Mouse (Mus musculus) neural tube, embryonic 12.5 days (tissue): Measurements from ENCODE around the gene Hs6st3. TPM values are rescaled to one million over a fixed set of nuclear protein-coding genes. Genes with fewer than 3 reads are reported as not detected.

ENCODE experiments used
- ATAC-seq: fragments of 200-750 bp; cut with Nextera tagmentation; 2 replicates; pipeline ENCODE4 v1.8.0; 2017; ENCODE audit warnings: low read depth, mild to moderate bottlenecking, moderate TSS enrichment, moderate library complexity; ENCODE audit not compliant: low FRiP score
- H3K27ac ChIP-seq: fragments of 300-500 bp; sonication (generic); 2 replicates; pipeline ENCODE4 v1.5.1; 2016
- H3K27me3 ChIP-seq: fragments of 300-500 bp; sonication (generic); replicated peaks from 2 replicates; pipeline ENCODE4 v1.6.1; 2016; ENCODE audit warnings: mild to moderate bottlenecking
- H3K36me3 ChIP-seq: fragments of 300-500 bp; sonication (generic); 2 replicates; pipeline ENCODE4 v1.6.1; 2016; ENCODE audit warnings: mild to moderate bottlenecking
- H3K4me1 ChIP-seq: fragments of 300-500 bp; sonication (generic); 2 replicates; pipeline ENCODE4 v1.6.1; 2016
- H3K4me2 ChIP-seq: fragments of 300-500 bp; sonication (generic); replicated peaks from 2 replicates; pipeline ENCODE4 v1.6.1; 2016; ENCODE audit warnings: mild to moderate bottlenecking
- H3K4me3 ChIP-seq: fragments of 300-500 bp; sonication (generic); 2 replicates; pipeline ENCODE4 v1.5.1; 2016
- H3K9ac ChIP-seq: fragments of 300-500 bp; sonication (generic); 2 replicates; pipeline ENCODE4 v1.6.1; 2016; ENCODE audit warnings: mild to moderate bottlenecking
- H3K9me3 ChIP-seq: fragments of 300-500 bp; sonication (generic); 2 replicates; pipeline ENCODE4 v1.6.1; 2016; ENCODE audit warnings: mild to moderate bottlenecking
- WGBS: fragments of 180-500 bp; shearing (Covaris S2); methylation state at CpG from one replicate; pipeline ENCODE4 v1.1.7; 2016; 5-methylcytosine and 5-hydroxymethylcytosine counted together
- polyA plus RNA-seq: library from polyadenylated mRNA; unstranded; fragments of >200 nt; fragmentation: Nextera tagmentation; extraction: Ambion mirVana; gene quantifications from 2 replicates; pipeline ENCODE4 v1.2.1, GENCODE M21; 2016

The Hs6st3 gene
- polyA plus RNA-seq, 1 experiment from 2014 or later = 0.72 TPM

GRCm38 (mm10) chr14:119847540-119847939 lies 709.4 kb downstream of the Hs6st3 start:
- H3K27ac ChIP-seq = no peak overlapping the region
- no peak overlapping the region for H3K4me2 ChIP-seq
- H3K4me1 ChIP-seq = peaks cover 4% of the 10 kb centered on the region; the same call in 1 of the 2 replicates
- no peaks in the 10 kb centered on the region for H3K9me3 ChIP-seq
- WGBS = 75% methylated on average over 12 of the region's 12 CpGs
- H3K9ac ChIP-seq = no peak overlapping the region
- H3K27me3 ChIP-seq = no peaks in the 10 kb centered on the region
- no peaks in the 10 kb centered on the region for H3K36me3 ChIP-seq
- ATAC-seq = no peak
- H3K4me3 ChIP-seq = no peak overlapping the region

DNA sequence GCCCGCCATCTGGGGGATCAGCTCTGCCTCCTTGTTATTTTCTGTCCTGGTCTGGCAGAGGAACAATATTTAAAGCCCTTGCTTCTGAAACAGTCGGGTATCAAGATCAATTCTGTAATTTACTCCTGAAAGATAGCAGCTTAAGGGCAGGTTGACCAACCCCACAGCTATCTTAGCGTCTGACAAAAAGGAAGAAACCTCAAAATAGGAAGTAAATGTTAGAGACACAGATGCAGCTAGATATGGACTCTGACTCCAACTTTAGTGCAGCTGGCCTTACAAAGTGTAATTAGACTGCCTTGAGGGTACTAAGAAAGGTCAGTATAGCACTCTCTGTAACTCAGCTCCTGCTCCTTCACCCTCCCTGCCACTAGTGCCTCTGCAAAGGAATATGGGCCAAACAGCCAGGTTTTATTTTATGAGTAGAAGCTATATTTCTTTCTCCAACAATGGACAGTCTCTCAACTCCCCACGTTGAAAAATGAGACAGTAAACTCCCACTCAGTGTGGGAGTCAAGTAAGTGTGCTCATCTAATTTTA lies 710.7 kb downstream of the Hs6st3 start:
- Histone ChIP-seq H3K4me2 (no peak overlapping the region), H3K4me1 (peaks cover 4% of the 10 kb centered on the region; the same call in 1 of the 2 replicates), H3K36me3 (no peaks in the 10 kb centered on the region), H3K27ac (no peak overlapping the region), H3K9me3 (no peaks in the 10 kb centered on the region), H3K4me3 (no peak overlapping the region), H3K27me3 (no peaks in the 10 kb centered on the region), H3K9ac (no peak overlapping the region)
- WGBS = 68% methylated on average over 4 of the region's 4 CpGs
- no peak for ATAC-seq

- H3K36me3 ChIP-seq = no peaks in the 10 kb centered on the region
- no peak overlapping the region for H3K4me3 ChIP-seq
- H3K4me2 ChIP-seq = no peak overlapping the region
- no peak overlapping the region for H3K9ac ChIP-seq
- H3K27ac ChIP-seq = no peak overlapping the region
- H3K9me3 ChIP-seq = no peaks in the 10 kb centered on the region
- WGBS = 89% methylated on average over 7 of the region's 7 CpGs
- H3K4me1 ChIP-seq = peaks cover 4% of the 10 kb centered on the region; the same call in 1 of the 2 replicates
- no peak for ATAC-seq
- H3K27me3 ChIP-seq = no peaks in the 10 kb centered on the region
These were observed 711.2 kb downstream of the Hs6st3 start for GRCm38 (mm10) chr14:119849338-119849737.

DNA sequence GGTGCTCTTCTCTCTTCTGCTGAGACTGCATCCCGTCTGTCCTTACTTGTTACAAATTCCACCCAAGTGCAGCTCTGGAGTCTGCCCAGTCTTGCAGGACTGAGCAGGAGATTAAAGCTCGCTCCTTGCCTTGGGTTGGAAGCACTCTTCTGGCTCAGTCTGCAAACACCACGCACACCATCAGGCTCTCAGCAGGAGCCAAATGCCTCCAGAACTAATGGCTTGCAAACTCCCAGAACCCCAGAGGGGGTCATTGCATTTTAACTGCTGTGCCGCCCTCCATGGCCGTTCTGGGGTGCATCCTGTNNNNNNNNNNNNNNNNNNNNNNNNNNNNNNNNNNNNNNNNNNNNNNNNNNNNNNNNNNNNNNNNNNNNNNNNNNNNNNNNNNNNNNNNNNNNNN lies 714.0 kb downstream of the Hs6st3 start:
- peaks cover 4% of the 10 kb centered on the region for H3K4me1 ChIP-seq
- ATAC-seq = no peak
- peak overlapping the region; percentile 37 for H3K4me2 ChIP-seq
- H3K9me3 ChIP-seq = no peaks in the 10 kb centered on the region
- no peaks in the 10 kb centered on the region for H3K27me3 ChIP-seq
- H3K27ac ChIP-seq = no peak overlapping the region
- H3K9ac ChIP-seq = no peak overlapping the region
- no peak overlapping the region for H3K4me3 ChIP-seq
- H3K36me3 ChIP-seq = no peaks in the 10 kb centered on the region
- WGBS = 10% methylated on average over 5 of the region's 5 CpGs

- no peaks in the 10 kb centered on the region for H3K27me3 ChIP-seq
- H3K36me3 ChIP-seq = no peaks in the 10 kb centered on the region
- 66% methylated on average over 23 of the region's 23 CpGs for WGBS
- ATAC-seq = peak; percentile 56
- H3K4me1 ChIP-seq = peaks cover 4% of the 10 kb centered on the region; the same call in 1 of the 2 replicates
- peak overlapping the region; percentile 32; the same call in 1 of the 2 replicates for H3K4me2 ChIP-seq
- H3K9ac ChIP-seq = no peak overlapping the region
- H3K9me3 ChIP-seq = no peaks in the 10 kb centered on the region
- no peak overlapping the region for H3K4me3 ChIP-seq
- H3K27ac ChIP-seq = no peak overlapping the region
These were observed 719.5 kb downstream of the Hs6st3 start for GRCm38 (mm10) chr14:119857338-119858291.

- ATAC-seq = no peak
- Histone ChIP-seq H3K4me3 (no peak overlapping the region), H3K9ac (no peak overlapping the region), H3K27ac (no peak overlapping the region), H3K4me1 (no peaks in the 10 kb centered on the region), H3K9me3 (no peaks in the 10 kb centered on the region), H3K27me3 (no peaks in the 10 kb centered on the region), H3K4me2 (no peak overlapping the region), H3K36me3 (no peaks in the 10 kb centered on the region)
- 94% methylated on average over 4 of the region's 4 CpGs for WGBS
These were observed 735.5 kb downstream of the Hs6st3 start for GRCm38 (mm10) chr14:119873617-119874016.

DNA sequence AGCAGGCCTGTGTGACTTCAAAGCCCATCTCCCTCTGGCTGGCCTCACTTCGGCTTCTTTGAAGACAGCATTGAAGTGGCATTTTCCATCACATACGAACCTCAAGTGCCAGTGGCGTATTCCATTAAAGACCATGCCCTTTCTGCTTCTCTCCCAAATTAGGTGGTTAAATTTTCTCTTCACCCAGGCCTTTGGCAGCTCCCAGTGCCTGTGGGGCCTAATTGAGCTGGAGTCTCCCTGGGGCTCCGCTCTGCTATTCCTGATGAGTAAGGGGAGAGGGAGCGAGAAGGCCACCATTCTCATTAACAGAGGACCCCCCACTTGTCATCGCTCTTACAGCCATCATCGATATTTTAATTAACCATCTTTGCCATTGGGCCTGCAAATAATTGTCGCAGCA lies 754.8 kb downstream of the Hs6st3 start:
- WGBS = 89% methylated on average over 8 of the region's 8 CpGs
- Histone ChIP-seq H3K4me2 (no peak overlapping the region), H3K9ac (no peak overlapping the region), H3K36me3 (no peaks in the 10 kb centered on the region), H3K4me1 (no peaks in the 10 kb centered on the region), H3K27ac (no peak overlapping the region), H3K9me3 (no peaks in the 10 kb centered on the region), H3K27me3 (no peaks in the 10 kb centered on the region), H3K4me3 (no peak overlapping the region)
- no peak for ATAC-seq

DNA sequence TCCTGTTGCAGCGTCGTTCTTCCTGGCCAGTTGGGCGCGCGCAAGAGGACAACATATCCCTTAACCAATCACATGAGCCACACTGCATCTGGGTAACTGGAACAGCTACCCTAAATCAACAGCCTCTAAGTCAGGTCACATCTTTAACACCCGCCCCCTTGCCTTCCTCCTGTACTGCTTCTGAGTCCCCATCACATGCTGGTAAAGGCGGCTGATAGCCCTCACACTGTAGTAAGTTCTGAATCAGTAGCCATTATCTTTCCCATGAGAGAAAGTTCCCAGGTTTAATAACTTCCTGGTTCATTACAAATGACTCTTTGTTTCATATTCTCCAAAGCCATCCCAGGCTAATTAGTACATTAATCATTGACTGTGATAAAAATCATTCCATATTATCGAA lies 757.0 kb downstream of the Hs6st3 start:
- Histone ChIP-seq H3K9me3 (no peaks in the 10 kb centered on the region), H3K4me3 (no peak overlapping the region), H3K9ac (no peak overlapping the region), H3K4me2 (no peak overlapping the region), H3K36me3 (no peaks in the 10 kb centered on the region), H3K27me3 (no peaks in the 10 kb centered on the region), H3K27ac (no peak overlapping the region), H3K4me1 (no peaks in the 10 kb centered on the region)
- peak; percentile 43; the same call in 1 of the 2 replicates for ATAC-seq
- WGBS = 81% methylated on average over 8 of the region's 8 CpGs

- Histone ChIP-seq H3K4me3 (no peak overlapping the region), H3K4me1 (no peaks in the 10 kb centered on the region), H3K27ac (no peak overlapping the region), H3K4me2 (no peak overlapping the region), H3K36me3 (no peaks in the 10 kb centered on the region), H3K9me3 (no peaks in the 10 kb centered on the region), H3K9ac (no peak overlapping the region), H3K27me3 (no peaks in the 10 kb centered on the region)
- 51% methylated on average over 10 of the region's 10 CpGs for WGBS
- ATAC-seq = peak; percentile 52
These were observed 757.8 kb downstream of the Hs6st3 start for GRCm38 (mm10) chr14:119895765-119896465.

DNA sequence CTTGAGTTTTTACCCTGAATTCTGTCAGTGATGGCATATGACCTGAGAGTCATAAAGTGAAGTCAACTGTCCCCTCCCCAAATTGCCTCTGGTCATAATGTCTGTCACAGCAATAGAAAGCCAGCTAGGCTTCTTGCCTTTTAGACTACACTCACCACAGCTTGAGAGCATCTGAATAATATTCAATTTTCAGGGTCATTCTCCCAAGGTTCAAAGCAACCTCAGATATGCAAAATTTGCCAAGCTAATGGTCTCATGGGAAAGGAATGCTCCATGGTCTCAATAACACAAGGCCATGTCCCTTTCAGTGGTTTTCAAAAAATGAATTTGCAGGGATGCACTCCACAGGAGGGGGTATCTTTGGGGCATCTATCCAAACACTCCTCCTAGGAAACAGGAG lies 764.3 kb downstream of the Hs6st3 start:
- no peak overlapping the region for H3K9ac ChIP-seq
- H3K27me3 ChIP-seq = no peaks in the 10 kb centered on the region
- no peaks in the 10 kb centered on the region for H3K9me3 ChIP-seq
- H3K36me3 ChIP-seq = no peaks in the 10 kb centered on the region
- H3K4me3 ChIP-seq = no peak overlapping the region
- H3K4me2 ChIP-seq = no peak overlapping the region
- H3K4me1 ChIP-seq = no peaks in the 10 kb centered on the region
- ATAC-seq = no peak
- H3K27ac ChIP-seq = no peak overlapping the region

DNA sequence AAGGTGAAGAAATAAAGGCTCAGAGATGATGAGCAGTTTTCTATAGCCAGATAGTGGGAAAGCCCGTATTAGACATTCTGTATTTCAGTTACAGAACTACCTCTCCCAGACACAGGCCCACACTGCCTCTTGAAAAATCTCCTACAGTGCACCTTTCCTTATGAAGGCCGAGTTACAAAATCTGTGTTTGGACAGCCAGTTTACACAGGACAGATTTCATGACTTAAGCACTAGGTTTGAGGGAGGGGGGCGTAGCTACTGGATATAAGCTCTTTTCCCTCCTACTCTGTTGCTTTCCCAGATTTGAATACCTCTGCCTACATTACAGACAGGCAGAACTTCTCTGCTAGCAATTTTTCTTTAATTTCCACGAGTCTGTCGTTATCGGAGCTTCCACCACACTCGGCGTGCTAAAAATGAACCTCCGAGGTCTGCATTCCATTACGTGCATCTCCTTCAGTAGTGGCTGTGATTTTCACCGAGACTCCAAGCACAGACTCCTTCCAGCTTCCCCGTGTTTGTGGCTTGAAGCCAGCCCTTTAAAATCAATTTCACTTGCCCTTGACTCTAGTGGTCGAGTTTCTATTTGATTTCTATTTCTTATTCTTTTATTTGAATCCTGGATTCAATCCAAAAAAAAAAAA lies 770.0 kb downstream of the Hs6st3 start:
- no peak overlapping the region for H3K9ac ChIP-seq
- no peaks in the 10 kb centered on the region for H3K4me1 ChIP-seq
- H3K27me3 ChIP-seq = no peaks in the 10 kb centered on the region
- H3K27ac ChIP-seq = no peak overlapping the region
- H3K36me3 ChIP-seq = no peaks in the 10 kb centered on the region
- no peak overlapping the region for H3K4me3 ChIP-seq
- WGBS = 85% methylated on average over 13 of the region's 13 CpGs
- no peaks in the 10 kb centered on the region for H3K9me3 ChIP-seq
- no peak overlapping the region for H3K4me2 ChIP-seq
- ATAC-seq = no peak

DNA sequence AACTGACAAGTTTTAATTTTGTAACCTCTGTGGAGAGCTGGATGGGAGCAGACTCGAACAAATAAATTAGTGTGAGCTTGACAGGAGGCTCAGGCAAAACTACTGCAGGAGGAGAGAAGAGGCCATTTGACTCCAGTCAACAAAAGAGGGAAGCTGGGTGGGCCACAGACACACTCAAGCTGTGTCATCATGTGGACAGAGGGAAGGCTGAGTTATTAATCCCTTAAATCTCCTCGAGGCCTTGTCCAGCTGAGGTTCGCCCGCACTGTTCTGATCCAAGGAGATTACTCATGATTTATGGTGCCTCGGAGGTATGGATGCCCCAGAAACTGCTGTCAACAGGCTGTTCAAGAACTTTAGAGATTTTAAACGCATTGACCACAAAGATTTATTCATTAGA lies 776.4 kb downstream of the Hs6st3 start:
- H3K27me3 ChIP-seq = no peaks in the 10 kb centered on the region
- H3K9me3 ChIP-seq = no peaks in the 10 kb centered on the region
- no peak overlapping the region for H3K4me3 ChIP-seq
- no peak overlapping the region for H3K4me2 ChIP-seq
- no peak for ATAC-seq
- WGBS = 59% methylated on average over 6 of the region's 6 CpGs
- no peaks in the 10 kb centered on the region for H3K36me3 ChIP-seq
- no peak overlapping the region for H3K27ac ChIP-seq
- H3K9ac ChIP-seq = no peak overlapping the region
- no peaks in the 10 kb centered on the region for H3K4me1 ChIP-seq
